Mouse (Mus musculus): ENCODE measurements around the gene Zfp423. TPM values are rescaled to one million over a fixed set of nuclear protein-coding genes. Genes with fewer than 3 reads are reported as not detected.

The Zfp423 gene
- polyA plus RNA-seq, 1 experiment from 2014 or later: 18.5 TPM

GRCm38 (mm10) chr8:87621181-87621580 is 338.2 kb downstream of the Zfp423 start:
- 77% methylated on average over 12 of the region's 12 CpGs for WGBS
- H3K9ac ChIP-seq (replicated peaks): no peak overlapping the region
- no peak overlapping the region for H3K4me2 ChIP-seq
- ATAC-seq (ENCODE audit: low FRiP score): no peak
- no peaks in the 10 kb centered on the region for H3K36me3 ChIP-seq
- H3K4me3 ChIP-seq (replicated peaks): no peak overlapping the region
- H3K27me3 ChIP-seq (replicated peaks): no peaks in the 10 kb centered on the region
- 0 out of 2 replicates have a peak overlapping the region, but pooled peaks have one; percentile 11 for H3K27ac ChIP-seq (replicated peaks)
- H3K9me3 ChIP-seq (replicated peaks): no peaks in the 10 kb centered on the region
- peaks cover 4% of the 10 kb centered on the region for H3K4me1 ChIP-seq

GRCm38 (mm10) chr8:87620225-87620624 is 339.2 kb downstream of the Zfp423 start:
- ATAC-seq (ENCODE audit: low FRiP score): no peak; the same call in 1 of the 2 replicates
- H3K27ac ChIP-seq (replicated peaks): no peak overlapping the region
- WGBS: 52% methylated on average over 6 of the region's 6 CpGs
- no peak overlapping the region for H3K9ac ChIP-seq (replicated peaks)
- peaks cover 4% of the 10 kb centered on the region for H3K4me1 ChIP-seq
- no peaks in the 10 kb centered on the region for H3K36me3 ChIP-seq
- no peaks in the 10 kb centered on the region for H3K27me3 ChIP-seq (replicated peaks)
- no peak overlapping the region for H3K4me2 ChIP-seq
- no peaks in the 10 kb centered on the region for H3K9me3 ChIP-seq (replicated peaks)
- H3K4me3 ChIP-seq (replicated peaks): no peak overlapping the region

GRCm38 (mm10) chr8:87619529-87619928 is 339.9 kb downstream of the Zfp423 start:
- H3K9ac ChIP-seq (replicated peaks): no peak overlapping the region
- H3K36me3 ChIP-seq: no peaks in the 10 kb centered on the region
- no peaks in the 10 kb centered on the region for H3K27me3 ChIP-seq (replicated peaks)
- H3K4me1 ChIP-seq: peaks cover 4% of the 10 kb centered on the region
- no peak for ATAC-seq (ENCODE audit: low FRiP score)
- H3K9me3 ChIP-seq (replicated peaks): no peaks in the 10 kb centered on the region
- no peak overlapping the region for H3K4me3 ChIP-seq (replicated peaks)
- 0 out of 2 replicates have a peak overlapping the region, but pooled peaks have one; percentile 18 for H3K27ac ChIP-seq (replicated peaks)
- WGBS: 51% methylated on average over 2 of the region's 2 CpGs
- H3K4me2 ChIP-seq: no peak overlapping the region

GRCm38 (mm10) chr8:87619118-87619517 is 340.3 kb downstream of the Zfp423 start:
- H3K27ac ChIP-seq (replicated peaks): 0 out of 2 replicates have a peak overlapping the region, but pooled peaks have one; percentile 18
- no peak for ATAC-seq (ENCODE audit: low FRiP score)
- H3K4me3 ChIP-seq (replicated peaks): no peak overlapping the region

GRCm38 (mm10) chr8:87613701-87614100 is 345.7 kb downstream of the Zfp423 start:
- Histone ChIP-seq H3K4me2 (no peak overlapping the region), H3K27me3 (replicated peaks) (no peaks in the 10 kb centered on the region), H3K9me3 (replicated peaks) (no peaks in the 10 kb centered on the region), H3K4me3 (replicated peaks) (no peak overlapping the region), H3K36me3 (no peaks in the 10 kb centered on the region), H3K27ac (replicated peaks) (no peak overlapping the region), H3K4me1 (no peaks in the 10 kb centered on the region), H3K9ac (replicated peaks) (no peak overlapping the region)
- WGBS: 94% methylated on average over 1 of the region's 1 CpGs
- no peak for ATAC-seq (ENCODE audit: low FRiP score)

More at GRCm38 (mm10) chr8:87619118-87619517, 340.3 kb downstream of the Zfp423 start:
- Histone ChIP-seq H3K36me3 (no peaks in the 10 kb centered on the region), H3K27me3 (replicated peaks) (no peaks in the 10 kb centered on the region), H3K9ac (replicated peaks) (no peak overlapping the region), H3K4me1 (peaks cover 4% of the 10 kb centered on the region), H3K4me2 (no peak overlapping the region), H3K9me3 (replicated peaks) (no peaks in the 10 kb centered on the region)
- 52% methylated on average over 7 of the region's 7 CpGs for WGBS

Other genes starting within 250 kb of the Zfp423 start
- gene Cnep1r1, start 159.2 kb upstream of the Zfp423 start, polyA plus RNA-seq (2015; fragmentation: Nextera tagmentation; extraction: Ambion mirVana): 39.3 and 41.1 TPM in 2 replicates
- 39.7 and 39.9 TPM in 2 replicates for gene Heatr3, start 178.3 kb upstream of the Zfp423 start, polyA plus RNA-seq (2015; fragmentation: Nextera tagmentation; extraction: Ambion mirVana)
- gene Tent4b, start 239.6 kb upstream of the Zfp423 start, polyA plus RNA-seq (2015; fragmentation: Nextera tagmentation; extraction: Ambion mirVana): 8.5 and 9.7 TPM in 2 replicates

Data from neural tube, embryonic 15.5 days (tissue).